Mouse (Mus musculus): ENCODE measurements around the gene Aff1. TPM values are rescaled to one million over a fixed set of nuclear protein-coding genes. Genes with fewer than 3 reads are reported as not detected.
A peak's percentile ranks its signal among the peaks of the same experiment; 100 is the strongest.

The Aff1 gene
- polyA plus RNA-seq, 1 experiment = 23.3 TPM

DNA sequence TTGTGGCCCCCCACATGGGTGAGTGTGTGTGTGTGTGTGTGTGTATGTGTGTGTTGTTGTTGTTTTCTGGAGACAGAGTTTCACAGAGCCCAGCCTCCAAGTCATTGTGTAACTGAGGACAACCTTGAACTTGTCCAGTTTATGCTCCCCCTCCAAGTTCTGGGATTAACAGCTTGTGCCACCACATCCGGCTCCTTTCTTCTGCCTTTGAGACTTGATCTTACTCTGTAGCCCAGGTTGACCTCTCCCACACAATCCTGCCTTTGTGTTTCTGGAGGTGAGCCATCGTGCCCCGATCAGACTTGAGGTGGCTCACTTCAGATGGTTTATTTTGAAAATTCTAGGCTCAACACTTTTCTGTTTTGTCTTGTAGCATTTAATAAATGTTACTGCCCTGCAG, 10.3 kb upstream of the Aff1 start:
- TF ChIP-seq EP300 (IDR thresholded peaks at IDR 0.05; ENCODE audit: insufficient read depth, low read depth, low read length) (no peak), CTCF (IDR thresholded peaks at IDR 0.05; ENCODE audit: low read depth, low read length) (no peak), POLR2A (IDR thresholded peaks at IDR 0.05; ENCODE audit: insufficient read depth, low read length) (no peak)
- Histone ChIP-seq H3K4me1 (ENCODE audit: control insufficient read depth, insufficient read depth, low read length) (no peaks in the 10 kb centered on the region), H3K27ac (ENCODE audit: insufficient read depth, low read length) (no peak overlapping the region), H3K9me3 (replicated peaks; ENCODE audit: control insufficient read depth, insufficient read depth, low read length, poor library complexity, severe bottlenecking) (no peaks in the 10 kb centered on the region), H3K27me3 (ENCODE audit: control insufficient read depth, insufficient read depth, low read length, poor library complexity, severe bottlenecking) (no peaks in the 10 kb centered on the region), H3K9ac (ENCODE audit: low read depth, poor library complexity, severe bottlenecking) (no peak overlapping the region), H3K36me3 (ENCODE audit: control insufficient read depth, insufficient read depth, low read length, poor library complexity, severe bottlenecking) (no peaks in the 10 kb centered on the region), H3K4me3 (ENCODE audit: low read depth, low read length) (no peak overlapping the region)

GRCm38 (mm10) chr5:103689645-103690044, 2.5 kb upstream of the Aff1 start:
- Histone ChIP-seq H3K9ac (ENCODE audit: low read depth, poor library complexity, severe bottlenecking) (no peak overlapping the region), H3K4me3 (ENCODE audit: low read depth, low read length) (no peak overlapping the region), H3K36me3 (ENCODE audit: control insufficient read depth, insufficient read depth, low read length, poor library complexity, severe bottlenecking) (no peaks in the 10 kb centered on the region), H3K27ac (ENCODE audit: insufficient read depth, low read length) (no peak overlapping the region), H3K9me3 (replicated peaks; ENCODE audit: control insufficient read depth, insufficient read depth, low read length, poor library complexity, severe bottlenecking) (no peaks in the 10 kb centered on the region), H3K27me3 (ENCODE audit: control insufficient read depth, insufficient read depth, low read length, poor library complexity, severe bottlenecking) (no peaks in the 10 kb centered on the region), H3K4me1 (ENCODE audit: control insufficient read depth, insufficient read depth, low read length) (no peaks in the 10 kb centered on the region)
- TF ChIP-seq CTCF (IDR thresholded peaks at IDR 0.05; ENCODE audit: low read depth, low read length) (no peak), POLR2A (IDR thresholded peaks at IDR 0.05; ENCODE audit: insufficient read depth, low read length) (no peak), EP300 (IDR thresholded peaks at IDR 0.05; ENCODE audit: insufficient read depth, low read depth, low read length) (no peak)

- Histone ChIP-seq H3K9ac (ENCODE audit: low read depth, poor library complexity, severe bottlenecking) (no peak overlapping the region), H3K9me3 (replicated peaks; ENCODE audit: control insufficient read depth, insufficient read depth, low read length, poor library complexity, severe bottlenecking) (no peaks in the 10 kb centered on the region), H3K4me3 (ENCODE audit: low read depth, low read length) (no peak overlapping the region), H3K36me3 (ENCODE audit: control insufficient read depth, insufficient read depth, low read length, poor library complexity, severe bottlenecking) (no peaks in the 10 kb centered on the region), H3K27ac (ENCODE audit: insufficient read depth, low read length) (no peak overlapping the region), H3K4me1 (ENCODE audit: control insufficient read depth, insufficient read depth, low read length) (no peaks in the 10 kb centered on the region), H3K27me3 (ENCODE audit: control insufficient read depth, insufficient read depth, low read length, poor library complexity, severe bottlenecking) (no peaks in the 10 kb centered on the region)
- TF ChIP-seq CTCF (IDR thresholded peaks at IDR 0.05; ENCODE audit: low read depth, low read length) = no peak
- no peak for TF ChIP-seq POLR2A (IDR thresholded peaks at IDR 0.05; ENCODE audit: insufficient read depth, low read length)
- TF ChIP-seq EP300 (IDR thresholded peaks at IDR 0.05; ENCODE audit: insufficient read depth, low read depth, low read length) = no peak
Measured at GRCm38 (mm10) chr5:103690190-103690589, 2.0 kb upstream of the Aff1 start.

DNA sequence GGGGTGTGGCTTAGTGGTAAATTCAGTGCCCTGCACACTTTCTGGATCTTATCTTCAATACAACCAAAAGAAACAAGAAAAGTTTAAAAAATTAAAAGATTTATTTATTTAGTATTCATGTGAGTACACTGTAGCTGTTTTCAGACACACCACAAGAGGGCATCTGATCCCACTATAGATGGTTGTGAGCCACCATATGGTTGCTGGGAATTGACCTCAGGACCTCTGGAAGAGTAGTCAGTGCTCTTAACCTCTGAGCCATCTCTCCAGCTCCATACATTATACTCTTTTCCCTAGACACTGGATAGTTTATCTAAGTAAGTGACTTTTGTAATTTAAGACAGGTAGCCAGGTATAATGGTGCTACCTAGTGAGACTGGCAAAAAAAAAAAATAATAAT, 1.0 kb upstream of the Aff1 start:
- H3K9ac ChIP-seq (ENCODE audit: low read depth, poor library complexity, severe bottlenecking) = no peak overlapping the region
- H3K27me3 ChIP-seq (ENCODE audit: control insufficient read depth, insufficient read depth, low read length, poor library complexity, severe bottlenecking) = no peaks in the 10 kb centered on the region
- no peak overlapping the region for H3K27ac ChIP-seq (ENCODE audit: insufficient read depth, low read length)
- H3K9me3 ChIP-seq (replicated peaks; ENCODE audit: control insufficient read depth, insufficient read depth, low read length, poor library complexity, severe bottlenecking) = no peaks in the 10 kb centered on the region
- TF ChIP-seq POLR2A (IDR thresholded peaks at IDR 0.05; ENCODE audit: insufficient read depth, low read length) (no peak), CTCF (IDR thresholded peaks at IDR 0.05; ENCODE audit: low read depth, low read length) (no peak), EP300 (IDR thresholded peaks at IDR 0.05; ENCODE audit: insufficient read depth, low read depth, low read length) (no peak)
- no peaks in the 10 kb centered on the region for H3K4me1 ChIP-seq (ENCODE audit: control insufficient read depth, insufficient read depth, low read length)
- H3K4me3 ChIP-seq (ENCODE audit: low read depth, low read length) = no peak overlapping the region
- H3K36me3 ChIP-seq (ENCODE audit: control insufficient read depth, insufficient read depth, low read length, poor library complexity, severe bottlenecking) = no peaks in the 10 kb centered on the region

- peak overlapping the region; percentile 83 for H3K4me3 ChIP-seq (ENCODE audit: low read depth, low read length)
- H3K9ac ChIP-seq (ENCODE audit: low read depth, poor library complexity, severe bottlenecking) = peak overlapping the region; percentile 43
- no peak overlapping the region for H3K27ac ChIP-seq (ENCODE audit: insufficient read depth, low read length)
- no peak for TF ChIP-seq POLR2A (IDR thresholded peaks at IDR 0.05; ENCODE audit: insufficient read depth, low read length)
- no peak for TF ChIP-seq CTCF (IDR thresholded peaks at IDR 0.05; ENCODE audit: low read depth, low read length)
- H3K36me3 ChIP-seq (ENCODE audit: control insufficient read depth, insufficient read depth, low read length, poor library complexity, severe bottlenecking) = no peaks in the 10 kb centered on the region
- H3K9me3 ChIP-seq (replicated peaks; ENCODE audit: control insufficient read depth, insufficient read depth, low read length, poor library complexity, severe bottlenecking) = no peaks in the 10 kb centered on the region
- H3K27me3 ChIP-seq (ENCODE audit: control insufficient read depth, insufficient read depth, low read length, poor library complexity, severe bottlenecking) = no peaks in the 10 kb centered on the region
- H3K4me1 ChIP-seq (ENCODE audit: control insufficient read depth, insufficient read depth, low read length) = no peaks in the 10 kb centered on the region
Measured at GRCm38 (mm10) chr5:103692531-103693040, 412 bp downstream of the Aff1 start.

DNA sequence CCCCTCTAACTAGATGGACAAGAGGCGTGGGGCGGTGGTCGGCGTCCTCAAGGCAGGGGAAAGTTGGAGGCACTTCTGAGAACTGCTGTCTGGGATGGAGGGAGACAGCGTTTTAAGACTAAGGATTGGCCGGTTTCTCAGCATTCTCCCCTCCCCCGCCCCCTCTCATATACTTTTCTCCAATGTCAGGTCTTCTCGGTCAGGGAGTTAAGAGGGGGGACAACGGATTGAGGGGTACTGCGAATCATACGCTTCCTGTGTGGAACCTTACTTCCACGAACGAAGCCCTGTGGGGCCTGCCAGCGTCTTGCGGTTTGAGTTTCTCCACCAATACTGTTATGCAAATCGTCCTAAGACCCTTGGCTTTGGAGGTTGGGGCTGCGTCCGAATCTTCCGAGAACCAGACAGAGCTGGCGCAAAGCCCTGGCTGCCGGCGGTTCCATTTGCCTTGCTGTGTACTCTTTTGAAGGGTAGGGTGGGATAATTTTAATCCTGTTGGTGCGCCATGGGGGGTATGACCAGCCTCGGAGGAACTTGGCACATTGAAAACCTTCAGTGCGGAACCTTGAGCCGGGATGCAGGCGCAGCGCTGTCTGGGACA, 967 bp downstream of the Aff1 start:
- Histone ChIP-seq H3K36me3 (ENCODE audit: control insufficient read depth, insufficient read depth, low read length, poor library complexity, severe bottlenecking) (no peaks in the 10 kb centered on the region), H3K4me3 (ENCODE audit: low read depth, low read length) (peak overlapping the region; percentile 83), H3K27me3 (ENCODE audit: control insufficient read depth, insufficient read depth, low read length, poor library complexity, severe bottlenecking) (no peaks in the 10 kb centered on the region), H3K27ac (ENCODE audit: insufficient read depth, low read length) (no peak overlapping the region), H3K9me3 (replicated peaks; ENCODE audit: control insufficient read depth, insufficient read depth, low read length, poor library complexity, severe bottlenecking) (no peaks in the 10 kb centered on the region), H3K9ac (ENCODE audit: low read depth, poor library complexity, severe bottlenecking) (peak overlapping the region; percentile 43), H3K4me1 (ENCODE audit: control insufficient read depth, insufficient read depth, low read length) (no peaks in the 10 kb centered on the region)
- no peak for TF ChIP-seq CTCF (IDR thresholded peaks at IDR 0.05; ENCODE audit: low read depth, low read length)
- TF ChIP-seq POLR2A (IDR thresholded peaks at IDR 0.05; ENCODE audit: insufficient read depth, low read length) = no peak
- 0 out of 2 replicates have a peak, but pooled peaks have one; percentile 8 for TF ChIP-seq EP300 (IDR thresholded peaks at IDR 0.05; ENCODE audit: insufficient read depth, low read depth, low read length)
